Mouse (Mus musculus): Measurements from ENCODE around the gene Gm4792. TPM values are rescaled to one million over a fixed set of nuclear protein-coding genes. Genes with fewer than 3 reads are reported as not detected.

Gene Gm4792
- not detected for total RNA-seq (2022)

GRCm38 (mm10) chr10:94298471-94298870 is at the start of gene Gm4792:
Gene Gm4792 (minus strand): TSS chr10:94298703.
- DNase-seq (ENCODE audit: low spot score) = no peak

- no peak for DNase-seq (ENCODE audit: low spot score)
Observed at GRCm38 (mm10) chr10:94347959-94348358, 49.5 kb upstream of the Gm4792 start.

- DNase-seq (ENCODE audit: low spot score) = no peak
Observed at GRCm38 (mm10) chr10:94347296-94347695, 48.8 kb upstream of the Gm4792 start.

GRCm38 (mm10) chr10:94346596-94346995 is 48.1 kb upstream of the Gm4792 start:
- no peak for DNase-seq (ENCODE audit: low spot score)

- no peak for DNase-seq (ENCODE audit: low spot score)
Observed at GRCm38 (mm10) chr10:94345509-94346252, 47.2 kb upstream of the Gm4792 start.

GRCm38 (mm10) chr10:94344631-94345417 is 46.3 kb upstream of the Gm4792 start:
- no peak for DNase-seq (ENCODE audit: low spot score)

- no peak for DNase-seq (ENCODE audit: low spot score)
Observed at GRCm38 (mm10) chr10:94343581-94343980, 45.1 kb upstream of the Gm4792 start.

GRCm38 (mm10) chr10:94342256-94342655 is 43.8 kb upstream of the Gm4792 start:
- no peak for DNase-seq (ENCODE audit: low spot score)

- no peak for DNase-seq (ENCODE audit: low spot score)
Observed at GRCm38 (mm10) chr10:94341501-94341900, 43.0 kb upstream of the Gm4792 start.

- no peak for DNase-seq (ENCODE audit: low spot score)
Observed at GRCm38 (mm10) chr10:94336071-94336470, 37.6 kb upstream of the Gm4792 start.

- no peak for DNase-seq (ENCODE audit: low spot score)
Observed at GRCm38 (mm10) chr10:94335047-94335446, 36.5 kb upstream of the Gm4792 start.

- DNase-seq (ENCODE audit: low spot score) = no peak
Observed at GRCm38 (mm10) chr10:94333328-94333727, 34.8 kb upstream of the Gm4792 start.

GRCm38 (mm10) chr10:94332358-94333137 is 34.0 kb upstream of the Gm4792 start:
- no peak for DNase-seq (ENCODE audit: low spot score)

- DNase-seq (ENCODE audit: low spot score) = no peak
Observed at GRCm38 (mm10) chr10:94329962-94330361, 31.5 kb upstream of the Gm4792 start.

- no peak for DNase-seq (ENCODE audit: low spot score)
Observed at GRCm38 (mm10) chr10:94318574-94318973, 20.1 kb upstream of the Gm4792 start.

GRCm38 (mm10) chr10:94313146-94313545 is 14.6 kb upstream of the Gm4792 start:
- DNase-seq (ENCODE audit: low spot score) = no peak

- DNase-seq (ENCODE audit: low spot score) = peak; percentile 5
Observed at GRCm38 (mm10) chr10:94312007-94312715, 13.7 kb upstream of the Gm4792 start.

GRCm38 (mm10) chr10:94311511-94312006 is 13.1 kb upstream of the Gm4792 start, which contains the start of gene Tmcc3:
Gene Tmcc3 (plus strand): TSS chr10:94311949.
- no peak for DNase-seq (ENCODE audit: low spot score)

GRCm38 (mm10) chr10:94310499-94311267 is 12.2 kb upstream of the Gm4792 start:
- no peak for DNase-seq (ENCODE audit: low spot score)

GRCm38 (mm10) chr10:94305526-94305925 is 7.0 kb upstream of the Gm4792 start:
- peak; percentile 5 for DNase-seq (ENCODE audit: low spot score)

Data from heart, adult 8-10 months (tissue).